Mouse (Mus musculus): ENCODE measurements around the gene Ccl8.

DNA sequence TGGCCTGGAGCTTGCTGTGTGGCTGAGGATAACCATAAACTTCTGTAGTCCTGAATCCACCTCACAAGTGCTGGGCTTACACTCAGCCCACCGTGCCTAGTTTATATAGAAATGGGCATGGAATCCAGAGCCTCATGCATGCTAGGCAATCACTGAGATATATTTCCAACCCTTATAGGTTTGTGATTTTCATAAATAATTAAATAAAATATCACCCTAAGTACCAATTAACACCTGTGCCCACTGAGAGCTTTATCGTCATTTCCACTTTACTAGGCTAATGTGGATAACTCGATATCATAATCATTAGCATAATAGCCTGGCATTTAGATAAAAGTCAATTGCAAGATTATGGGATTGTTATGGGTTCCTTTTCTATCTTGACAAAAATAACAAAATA lies 30.6 kb upstream of the Ccl8 start:
- TF ChIP-seq CTCF (IDR thresholded peaks at IDR 0.05; ENCODE audit: low read depth): no peak
- TF ChIP-seq EP300 (optimal IDR thresholded peaks at IDR 0.05): no peak
